Mouse (Mus musculus) embryo, embryonic 11.5 days (tissue): ENCODE measurements around the gene Col9a3.

ENCODE experiments used
- DNase-seq: peaks from one replicate; pipeline ENCODE4 v3.0.0-alpha.2; 2012; ENCODE audit warnings: low read depth, low spot score

Gene Col9a3

GRCm38 (mm10) chr2:180641576-180642554 lies 44.3 kb downstream of the Col9a3 start:
- DNase-seq = no peak

- DNase-seq = no peak
These were observed 45.1 kb downstream of the Col9a3 start, which contains the start of gene Tcfl5 for GRCm38 (mm10) chr2:180642555-180643260. Gene Tcfl5 (minus strand): TSS chr2:180642708.

GRCm38 (mm10) chr2:180643626-180644025 lies 46.0 kb downstream of the Col9a3 start:
- DNase-seq = no peak

- DNase-seq = no peak
These were observed 49.3 kb downstream of the Col9a3 start for GRCm38 (mm10) chr2:180646841-180647240.

GRCm38 (mm10) chr2:180654666-180655065 lies 57.1 kb downstream of the Col9a3 start:
- DNase-seq = no peak

- no peak for DNase-seq
These were observed 57.6 kb downstream of the Col9a3 start for GRCm38 (mm10) chr2:180655150-180655549.

- peak; percentile 65 for DNase-seq
These were observed 59.9 kb downstream of the Col9a3 start for GRCm38 (mm10) chr2:180657394-180658013.

GRCm38 (mm10) chr2:180658381-180658780 lies 60.8 kb downstream of the Col9a3 start:
- no peak for DNase-seq

- no peak for DNase-seq
These were observed 62.0 kb downstream of the Col9a3 start for GRCm38 (mm10) chr2:180659353-180660150.

GRCm38 (mm10) chr2:180660521-180660920 lies 62.9 kb downstream of the Col9a3 start:
- DNase-seq = no peak

GRCm38 (mm10) chr2:180662008-180662407 lies 64.4 kb downstream of the Col9a3 start:
- no peak for DNase-seq
